Mouse (Mus musculus) olfactory bulb, adult 2 months (tissue): ENCODE results near the gene Acp1.

Source experiments
- CTCF ChIP-seq: fragments of 200-500 bp; IDR thresholded peaks from 2 replicates; pipeline ENCODE4 v1.5.1; 2012; ENCODE audit warnings: low read depth, mild to moderate bottlenecking, low read length, moderate library complexity; ENCODE audit not compliant: insufficient read depth
- POLR2A ChIP-seq: fragments of 200-500 bp; IDR thresholded peaks from 2 replicates; pipeline ENCODE4 v1.6.1; 2012; ENCODE audit warnings: mild to moderate bottlenecking, low read depth, low read length, moderate library complexity; ENCODE audit not compliant: insufficient read depth

DNA sequence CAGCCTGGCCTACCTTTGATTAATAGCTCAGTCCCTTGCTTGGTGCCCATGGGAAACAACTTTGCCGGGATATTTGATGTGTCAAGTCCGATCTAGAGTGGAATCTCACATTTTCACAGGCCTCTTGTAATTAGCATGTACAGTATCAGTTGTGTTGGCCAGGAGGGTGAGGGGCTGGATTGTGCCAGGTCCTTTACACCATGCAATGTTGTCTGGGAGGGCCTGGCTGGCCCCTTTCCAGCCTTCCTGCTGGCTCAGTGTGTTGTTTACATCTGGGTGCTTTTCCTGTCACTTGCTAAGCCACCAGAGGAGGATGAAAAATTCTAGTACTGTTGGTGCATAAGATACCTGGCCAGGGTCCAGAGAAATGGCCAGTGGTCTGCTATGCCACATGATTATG lies 47.0 kb downstream of the Acp1 start:
- no peak for TF ChIP-seq POLR2A
- no peak for TF ChIP-seq CTCF
